In genomic region chr3:104909195-104909594, GRCm38 (mm10) we compare ENCODE assay signal across 19 mouse cellular contexts. TPM values are rescaled to one million over a fixed set of nuclear protein-coding genes. Genes with fewer than 3 reads are reported as not detected.
DNase-seq lines count a peak whose midpoint lies in the region; ATAC-seq and TF ChIP-seq lines count a peak whose summit lies in the region.
"Had no signal": no experiment of that assay in that cellular context is flagged by ENCODE, and none has a peak within 500 bp of the region (broad histone marks: within the 10 kb centered on the region; RNA-seq: fewer than 3 reads in every experiment).

No protein-coding gene starts in this region.

- peaks cover 6% of the 10 kb centered on the region; the same call in 1 of the 2 replicates for H3K36me3 ChIP-seq in lung, embryonic 16.5 days (ENCODE audit: control insufficient read depth, insufficient read depth, low read length)
- H3K36me3 ChIP-seq in lung, postnatal 0 days (ENCODE audit: insufficient read depth, low read length), result peaks cover 4% of the 10 kb centered on the region

- H3K27ac ChIP-seq in lung, embryonic 16.5 days (ENCODE audit: low read length), result no peak overlapping the region; the same call in 1 of the 2 replicates
- no peak overlapping the region for H3K27ac ChIP-seq in lung, postnatal 0 days (ENCODE audit: low read length)

- no peak overlapping the region for H3K4me2 ChIP-seq in lung, embryonic 16.5 days (ENCODE audit: low read depth, low read length)
- no peak overlapping the region for H3K4me2 ChIP-seq in lung, postnatal 0 days (replicated peaks; ENCODE audit: low read depth, low read length)

- ATAC-seq in lung, embryonic 16.5 days (ENCODE audit: low read depth), result peak; percentile 65
- peak; percentile 54; the same call in 1 of the 2 replicates for ATAC-seq in lung, postnatal 0 days
- ATAC-seq: activated CD4-positive, CD25-positive, alpha-beta regulatory T cell, adult 4 months; CD4-positive, CD25-positive, alpha-beta regulatory T cell, adult 4 months; Patski had no signal

- H3K4me1 ChIP-seq in lung, embryonic 16.5 days (replicated peaks; ENCODE audit: control insufficient read depth, insufficient read depth, low read length), result no peaks in the 10 kb centered on the region
- no peaks in the 10 kb centered on the region for H3K4me1 ChIP-seq in lung, adult 2 months (ENCODE audit: control insufficient read depth, insufficient read depth, low read length)
- no peaks in the 10 kb centered on the region for H3K4me1 ChIP-seq in lung, postnatal 0 days (ENCODE audit: insufficient read depth, low read depth, low read length)

- no peaks in the 10 kb centered on the region for H3K27me3 ChIP-seq in lung, embryonic 16.5 days (ENCODE audit: control insufficient read depth, insufficient read depth, low read depth, low read length)
- H3K27me3 ChIP-seq in lung, postnatal 0 days (replicated peaks; ENCODE audit: insufficient read depth, low read length), result no peaks in the 10 kb centered on the region
- H3K27me3 ChIP-seq: CH12.LX, Patski had no signal

- no peak overlapping the region for H3K4me3 ChIP-seq in lung, embryonic 16.5 days (ENCODE audit: low read length)
- no peak overlapping the region for H3K4me3 ChIP-seq in lung, adult 2 months (replicated peaks; ENCODE audit: extremely low read depth, low read depth, low read length)
- H3K4me3 ChIP-seq in lung, postnatal 0 days (ENCODE audit: low read depth, low read length), result no peak overlapping the region

- no peak for DNase-seq in lung, adult 2 months
- DNase-seq in lung, postnatal 0 days (ENCODE audit: low spot score), result peak; percentile 12
- no peak for DNase-seq in lung, postnatal 36 days
- DNase-seq: adrenal gland, adult 2 months; adrenal gland, adult 8-10 months; adrenal gland, postnatal 10 days; adrenal gland, postnatal 14 days; adrenal gland, postnatal 25 days; adrenal gland, postnatal 36 days; B cell, adult 2 months; cerebellum, adult 11 months; cerebellum, adult 11-12 months; cerebellum, adult 18-20 months had no signal

- no peaks in the 10 kb centered on the region for H3K9me3 ChIP-seq in lung, embryonic 16.5 days (ENCODE audit: control insufficient read depth, low read length)
- H3K9me3 ChIP-seq in lung, postnatal 0 days (ENCODE audit: low read length), result no peaks in the 10 kb centered on the region
- H3K9me3 ChIP-seq: G1E had no signal

- TF ChIP-seq POLR2A in lung, adult 2 months (IDR thresholded peaks at IDR 0.05; ENCODE audit: borderline replicate concordance, extremely low read depth, low read depth, low read length), result no peak

- TF ChIP-seq EP300 in lung, postnatal 0 days (IDR thresholded peaks at IDR 0.05), result no peak

- no peak overlapping the region for H3K9ac ChIP-seq in lung, embryonic 16.5 days (ENCODE audit: low read length)
- H3K9ac ChIP-seq in lung, postnatal 0 days (replicated peaks; ENCODE audit: low read depth), result no peak overlapping the region

- TF ChIP-seq CTCF in lung, adult 2 months (IDR thresholded peaks at IDR 0.05; ENCODE audit: insufficient read depth, low read length), result no peak
- TF ChIP-seq CTCF in lung, postnatal 0 days (IDR thresholded peaks at IDR 0.05), result no peak

- WGBS in lung, embryonic 16.5 days, result 60% methylated on average over 6 of the region's 6 CpGs
- 74% methylated on average over 6 of the region's 6 CpGs for WGBS in lung, adult 2 months
- whole genome bisulfite sequencing in lung, postnatal 0 days, result 54% methylated on average over 6 of the region's 6 CpGs

RNA-seq across cellular contexts. Expression of gene Capza1, which starts 44.9 kb away (rescaled TPM):
- polyA plus RNA-seq in lung, embryonic 16.5 days (2015; fragmentation: Nextera tagmentation; extraction: Ambion mirVana), result 211 and 217 TPM in 2 replicates
- polyA plus RNA-seq in lung, adult 2 months (2012; rRNA removed), result 16.9 and 31.0 TPM in 2 replicates
- polyA plus RNA-seq in lung, postnatal 0 days (2015; fragmentation: Nextera tagmentation; extraction: Ambion mirVana), result 110 and 119 TPM in 2 replicates

RNA-seq across cellular contexts. Expression of gene St7l, which starts 45.4 kb away (rescaled TPM):
- 35.9 and 37.5 TPM in 2 replicates for polyA plus RNA-seq in lung, embryonic 16.5 days (2015; fragmentation: Nextera tagmentation; extraction: Ambion mirVana)
- polyA plus RNA-seq in lung, adult 2 months (2012; rRNA removed), result 7.8 and 9.1 TPM in 2 replicates
- 28.4 and 32.9 TPM in 2 replicates for polyA plus RNA-seq in lung, postnatal 0 days (2015; fragmentation: Nextera tagmentation; extraction: Ambion mirVana)

RNA-seq across cellular contexts. Expression of gene Wnt2b, which starts 52.5 kb away (rescaled TPM):
- polyA plus RNA-seq in lung, embryonic 16.5 days (2015; fragmentation: Nextera tagmentation; extraction: Ambion mirVana), result 1.0 and 1.3 TPM in 2 replicates
- polyA plus RNA-seq in lung, adult 2 months (2012; rRNA removed), result 3.5 and 4.9 TPM in 2 replicates
- 0.44 and 0.88 TPM in 2 replicates for polyA plus RNA-seq in lung, postnatal 0 days (2015; fragmentation: Nextera tagmentation; extraction: Ambion mirVana)
- polyA plus RNA-seq: G1E had no signal
